Mouse (Mus musculus): Measurements from ENCODE around the gene Pfkfb1.

Pfkfb1 gene

DNA sequence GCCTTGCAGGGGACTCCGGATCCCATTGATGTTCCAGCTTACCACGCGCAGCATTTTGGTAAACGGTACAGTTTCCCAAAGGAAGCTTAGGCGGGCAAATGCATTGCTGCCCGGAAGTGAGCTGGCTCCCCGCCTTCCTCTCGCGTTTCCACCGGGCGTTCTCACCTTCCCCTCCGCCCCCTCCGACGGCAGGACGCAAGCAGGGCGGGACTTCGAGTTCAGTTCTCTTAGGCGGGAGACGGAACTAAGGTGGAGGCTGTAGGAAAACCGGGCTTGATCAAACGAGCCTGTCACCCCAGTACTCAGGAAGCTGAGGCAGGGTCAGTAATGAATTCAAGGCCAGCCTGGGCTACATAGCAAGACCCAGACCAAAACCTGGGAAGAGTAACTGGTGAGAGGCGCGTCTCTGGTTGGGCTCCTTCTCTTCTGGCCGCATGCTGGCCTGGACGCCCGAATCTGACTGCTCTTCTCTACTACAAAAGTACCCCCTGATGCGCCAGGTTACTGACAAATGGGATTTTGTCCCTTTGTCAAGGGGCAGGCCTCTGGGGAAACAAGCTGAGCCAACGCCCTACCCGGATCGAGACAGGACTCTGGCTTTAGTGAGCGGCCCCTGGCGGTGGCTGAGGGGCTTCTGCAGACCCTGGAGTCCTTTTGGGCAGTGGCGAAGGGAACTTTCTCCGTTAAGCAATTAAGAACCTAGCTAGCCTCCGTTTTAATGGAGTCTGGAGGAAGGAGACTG, at the start of gene Pfkfb1:
Pfkfb1 (plus strand) TSS at position 207 of the 742 bp plus-strand sequence.
- peak; percentile 69 for DNase-seq (ENCODE audit: low spot score)

DNA sequence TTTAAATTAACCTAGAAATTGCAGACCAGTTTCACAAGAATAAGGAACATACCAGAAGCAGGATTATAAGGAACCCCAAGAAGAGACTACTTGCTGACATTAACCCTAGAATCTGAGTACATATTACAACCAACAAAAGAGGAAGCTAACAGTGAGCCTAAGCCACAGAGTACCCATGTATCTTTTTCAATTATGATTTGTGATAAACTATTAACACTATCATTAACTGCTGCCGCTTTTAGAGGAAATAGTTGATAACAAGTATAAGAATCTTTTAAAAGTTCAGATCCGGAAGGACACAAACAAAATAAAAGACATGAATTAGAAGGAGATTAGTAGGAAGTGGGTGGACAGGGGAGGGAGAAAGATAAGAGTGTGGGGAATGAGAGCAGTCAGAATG, 47.9 kb upstream of the Pfkfb1 start:
- DNase-seq (ENCODE audit: low spot score), result no peak

DNA sequence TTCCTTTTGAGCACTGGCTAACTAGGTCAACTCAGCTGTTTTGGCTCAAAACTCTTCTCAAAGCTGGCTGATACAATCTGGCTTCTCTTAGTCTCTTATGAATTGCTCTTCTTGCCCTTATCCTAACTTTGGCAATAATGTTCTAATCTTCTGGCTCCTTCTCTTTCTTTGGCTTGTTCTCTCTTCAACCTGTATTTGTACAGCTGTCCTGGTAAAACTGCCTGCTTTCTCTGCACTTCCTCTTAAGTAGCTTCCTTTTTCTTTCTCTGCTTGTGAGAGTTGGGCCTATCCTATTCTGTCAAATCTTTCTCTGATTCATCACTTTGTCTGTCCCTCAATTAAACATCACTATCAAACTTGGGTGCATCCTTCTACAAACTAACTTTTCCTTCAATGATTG, 46.3 kb upstream of the Pfkfb1 start:
- DNase-seq (ENCODE audit: low spot score), result no peak

DNA sequence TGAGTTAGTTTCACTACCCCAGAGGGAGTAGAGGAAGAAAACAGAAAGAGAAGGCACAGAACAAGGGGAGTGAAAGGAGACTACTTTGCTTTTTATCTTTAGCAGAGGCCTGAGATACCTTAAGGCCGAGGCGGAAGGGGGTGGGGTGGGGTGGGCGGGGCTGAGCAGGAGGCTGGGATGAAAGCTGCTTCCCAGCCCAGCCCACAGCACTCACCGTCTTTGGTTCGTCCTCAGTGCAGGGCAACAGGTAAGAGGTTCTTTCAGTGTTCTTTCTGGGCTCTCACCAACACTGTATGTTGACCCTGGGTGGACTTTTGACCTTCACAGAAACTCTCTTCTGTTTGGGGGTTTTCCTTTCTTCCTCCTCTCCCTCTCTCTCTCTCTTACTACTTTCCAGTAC, 40.8 kb upstream of the Pfkfb1 start, which contains the start of gene Alas2:
Alas2 (plus strand) TSS at position 137 of the 400 bp plus-strand sequence.
- no peak for DNase-seq (ENCODE audit: low spot score)

DNA sequence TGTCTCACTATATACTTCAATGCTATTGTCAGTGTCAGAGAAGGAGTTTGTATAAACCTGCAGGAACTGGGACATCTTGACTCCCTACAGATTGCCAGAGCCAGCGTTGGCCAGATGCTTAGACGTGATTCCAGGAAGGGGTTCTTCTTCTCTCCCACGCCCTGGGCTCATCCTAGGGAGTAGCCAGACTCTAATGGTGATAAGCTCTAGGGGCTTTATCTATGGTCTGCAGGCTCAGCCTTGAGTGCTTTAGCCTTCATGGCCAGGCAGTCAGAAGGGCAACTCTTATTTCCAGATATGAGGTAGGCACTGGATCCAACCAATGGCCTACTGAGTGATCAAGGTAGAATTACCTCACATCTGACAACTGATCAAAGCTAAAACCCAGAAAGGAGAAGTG, 38.4 kb upstream of the Pfkfb1 start:
- no peak for DNase-seq (ENCODE audit: low spot score)

DNA sequence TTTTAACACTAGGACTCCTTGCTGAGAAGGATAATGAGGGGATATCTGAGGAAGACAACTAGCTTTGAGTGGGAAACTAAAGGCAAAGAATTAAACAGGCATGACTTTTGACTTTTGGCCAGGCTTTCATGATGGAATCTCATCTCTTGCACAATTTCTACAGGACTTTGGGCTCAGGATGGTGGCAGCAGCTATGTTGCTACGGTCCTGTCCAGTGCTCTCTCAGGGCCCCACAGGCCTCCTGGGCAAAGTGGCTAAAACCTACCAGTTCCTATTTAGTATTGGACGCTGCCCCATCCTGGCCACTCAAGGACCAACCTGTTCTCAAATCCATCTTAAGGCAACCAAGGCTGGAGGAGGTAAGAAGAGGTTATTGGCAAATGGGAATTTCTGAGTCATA, 36.0 kb upstream of the Pfkfb1 start:
- DNase-seq (ENCODE audit: low spot score), result no peak

DNA sequence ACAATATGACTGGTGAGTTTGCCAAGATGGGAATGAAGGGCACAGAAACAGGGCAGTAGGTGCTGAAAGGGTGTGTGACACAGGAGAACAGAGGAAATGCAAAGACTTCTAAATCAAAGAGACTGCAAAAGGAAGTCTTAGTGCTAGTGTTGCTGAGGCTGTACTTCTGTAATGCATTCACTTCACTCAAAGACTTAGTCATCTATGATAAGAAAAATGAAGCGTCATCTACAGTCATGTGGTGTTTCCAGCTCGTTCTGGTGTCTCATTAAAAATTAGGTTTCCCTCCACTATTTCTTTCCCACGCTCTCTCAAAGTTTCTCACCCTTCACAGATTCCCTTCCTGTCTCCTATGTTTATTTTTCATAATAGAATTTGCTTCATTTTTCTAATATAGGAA, 34.0 kb upstream of the Pfkfb1 start:
- no peak for DNase-seq (ENCODE audit: low spot score)

DNA sequence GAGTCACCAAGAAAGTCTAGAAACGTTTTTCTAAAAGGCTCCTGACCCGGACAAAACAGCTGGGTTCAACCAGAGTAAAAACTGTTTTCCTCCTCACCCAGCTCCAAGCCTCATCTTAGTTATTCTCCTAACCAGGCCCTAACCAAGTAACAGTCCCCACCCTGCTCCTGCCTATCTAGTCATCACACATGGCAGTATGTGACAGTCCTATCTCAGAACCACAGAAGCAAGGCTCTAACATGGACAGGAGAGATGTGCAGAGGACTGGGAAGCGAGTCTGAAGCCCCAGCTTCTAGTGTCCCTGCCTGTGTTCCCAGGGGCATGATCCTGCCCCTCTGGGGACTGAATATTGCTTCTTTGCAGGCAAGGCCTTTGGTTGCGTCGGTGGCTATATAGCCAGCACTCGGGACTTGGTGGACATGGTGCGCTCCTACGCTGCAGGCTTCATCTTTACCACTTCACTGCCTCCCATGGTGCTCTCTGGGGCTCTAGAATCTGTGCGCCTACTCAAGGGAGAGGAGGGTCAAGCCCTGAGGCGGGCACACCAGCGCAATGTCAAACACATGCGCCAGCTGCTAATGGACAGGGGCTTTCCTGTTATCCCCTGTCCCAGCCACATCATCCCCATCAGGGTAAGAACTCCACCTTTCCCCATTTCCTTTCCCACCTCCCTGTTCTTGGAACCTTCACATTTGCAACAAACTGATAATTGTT, 23.2 kb upstream of the Pfkfb1 start:
- DNase-seq (ENCODE audit: low spot score), result no peak

DNA sequence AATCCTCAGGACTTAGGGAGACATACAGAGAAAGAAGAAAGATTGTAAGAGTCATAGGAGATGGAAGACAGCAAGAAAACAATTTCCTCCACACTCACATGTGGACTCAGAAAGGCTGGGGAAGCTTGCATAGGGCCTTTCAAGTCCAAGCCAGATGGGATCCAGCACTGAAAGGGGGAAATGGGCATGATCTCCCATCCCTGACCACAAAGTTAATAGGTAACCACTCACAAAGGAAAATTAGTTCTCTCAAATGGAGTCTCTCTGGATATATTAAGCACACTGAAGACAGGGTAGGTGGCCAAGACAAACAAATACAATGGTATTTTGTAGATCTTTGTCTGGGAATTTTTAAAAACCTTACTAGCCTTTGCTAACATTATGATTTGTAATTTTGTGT, 6.1 kb upstream of the Pfkfb1 start:
- no peak for DNase-seq (ENCODE audit: low spot score)

DNA sequence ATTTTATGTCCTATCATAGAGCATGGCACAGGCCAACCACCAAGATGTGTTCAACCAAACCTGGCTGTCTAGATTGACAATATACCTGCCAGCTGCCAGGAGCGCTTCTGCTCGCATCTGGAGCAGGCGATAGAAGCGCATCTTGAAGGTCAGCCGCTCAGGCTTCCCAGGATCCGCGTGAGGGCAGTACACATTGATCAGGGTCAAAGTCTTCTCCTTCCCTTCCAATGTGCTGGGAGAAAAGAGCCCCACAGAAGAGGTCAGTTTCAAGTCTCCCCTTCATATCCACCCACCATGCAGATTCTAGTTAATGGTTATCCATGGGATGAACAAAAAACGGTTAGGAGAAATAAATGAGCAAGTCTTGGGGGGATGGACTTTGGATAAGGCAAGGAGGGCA, 2.9 kb upstream of the Pfkfb1 start:
- DNase-seq (ENCODE audit: low spot score), result no peak

DNA sequence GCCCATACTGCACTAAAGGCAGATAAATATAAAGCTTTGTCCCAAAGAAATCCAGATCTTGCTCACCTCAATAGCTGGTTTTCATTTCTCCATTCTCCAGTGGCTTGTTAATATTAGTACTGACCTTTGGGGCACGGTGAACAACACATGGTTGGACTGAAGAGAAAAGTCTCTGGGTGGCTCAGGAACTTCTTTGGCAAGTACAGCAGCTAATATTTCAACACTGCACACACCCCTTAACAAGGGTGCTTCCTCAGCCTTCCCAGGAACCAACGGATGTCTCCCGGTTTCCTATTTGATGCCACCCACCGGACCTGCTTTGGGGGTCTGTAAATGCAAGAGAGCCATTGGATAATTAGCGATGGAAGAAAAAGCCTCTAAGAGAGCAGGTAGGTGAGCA, 1.7 kb downstream of the Pfkfb1 start, which contains the start of gene Apex2:
Apex2 (minus strand) TSS at position 173 of the 400 bp plus-strand sequence.
- no peak for DNase-seq (ENCODE audit: low spot score)

DNA sequence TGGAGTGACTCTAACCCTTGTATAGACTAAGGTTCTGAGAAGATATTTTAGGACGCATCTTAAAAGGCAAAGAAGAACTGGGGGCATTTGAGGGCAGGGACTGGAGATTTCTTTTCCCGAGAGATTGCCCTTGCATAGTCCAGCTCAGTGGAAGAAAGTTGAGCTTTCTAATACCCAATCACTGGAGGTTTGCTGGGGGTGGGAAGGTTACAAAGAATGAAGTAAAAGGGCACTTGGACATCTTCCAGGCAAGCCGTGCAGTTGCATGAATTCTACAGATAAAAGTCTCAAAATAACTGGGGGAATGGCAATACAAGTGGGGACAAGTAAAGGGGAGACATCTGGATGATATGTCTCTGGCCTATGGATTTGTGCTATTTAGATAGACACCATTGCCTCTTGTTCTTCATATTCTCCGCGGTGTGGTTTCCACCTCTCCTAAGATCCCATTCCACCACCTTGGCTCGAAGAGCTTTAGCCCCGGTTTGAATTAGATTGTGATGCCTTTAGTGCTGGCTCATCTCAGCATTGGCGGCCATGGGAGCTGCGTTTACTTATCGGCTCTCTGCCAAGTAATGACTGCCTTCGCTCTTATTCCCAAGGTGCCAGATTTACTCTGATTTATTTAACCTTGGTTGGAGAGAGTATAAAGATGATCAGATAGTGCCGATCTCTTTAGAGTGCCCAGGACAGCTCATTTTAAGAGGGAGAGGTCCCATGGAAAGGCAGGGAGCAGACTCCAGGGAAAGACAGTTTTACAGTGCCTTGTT, 5.4 kb downstream of the Pfkfb1 start:
- no peak for DNase-seq (ENCODE audit: low spot score)

DNA sequence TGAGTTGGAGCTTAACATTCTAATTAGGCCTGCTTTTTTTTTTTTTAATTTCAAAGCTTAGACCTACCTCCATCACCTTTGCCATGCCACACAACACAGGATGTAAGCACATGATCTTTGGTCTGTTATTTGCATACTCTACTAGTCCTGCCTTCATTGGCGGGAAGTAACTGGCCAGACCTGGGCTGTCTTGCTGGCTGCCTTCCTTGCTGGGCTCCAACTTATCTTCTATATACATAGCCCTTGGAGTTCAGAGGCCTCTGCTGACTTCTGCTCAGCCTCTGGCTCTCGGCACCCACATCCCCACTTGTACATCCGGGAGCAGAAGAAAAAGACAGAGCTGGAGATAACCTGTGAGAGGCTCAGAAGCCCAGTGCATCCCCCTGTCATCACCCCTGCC, 6.1 kb downstream of the Pfkfb1 start:
- no peak for DNase-seq (ENCODE audit: low spot score)

DNA sequence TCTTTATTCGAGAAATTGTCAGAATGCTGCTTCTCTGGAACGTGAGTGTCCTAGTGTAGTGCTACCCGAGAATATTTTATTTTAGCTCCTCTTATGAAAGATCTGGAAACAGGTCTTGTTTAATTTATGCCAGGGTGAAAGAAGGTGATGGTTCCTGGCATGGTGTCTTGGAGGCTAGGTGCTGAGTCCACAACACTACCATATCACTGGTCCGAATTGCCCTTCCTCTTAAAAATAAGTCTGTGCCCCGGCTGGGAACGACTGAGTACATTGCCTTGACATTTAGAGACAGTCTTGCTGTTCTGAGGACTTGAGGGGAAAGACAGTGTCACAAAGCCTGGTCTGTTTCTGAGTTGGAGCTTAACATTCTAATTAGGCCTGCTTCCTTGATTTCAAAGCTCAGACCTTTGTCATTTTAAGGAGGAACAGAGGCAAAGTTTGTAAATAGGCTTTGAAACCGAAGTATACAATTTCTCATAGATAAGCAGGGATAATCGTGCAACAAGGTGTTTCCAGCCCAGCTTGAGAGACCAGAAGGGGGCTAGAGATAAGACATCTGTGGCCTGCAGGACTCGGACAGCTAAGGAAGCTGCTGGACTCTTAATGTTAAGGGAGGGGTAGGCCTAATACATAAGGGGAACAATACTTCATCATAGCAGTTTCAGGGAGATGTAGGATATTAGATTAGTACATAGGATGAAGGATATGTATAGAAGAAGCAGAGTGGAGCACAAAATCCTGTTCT, 7.2 kb downstream of the Pfkfb1 start:
- DNase-seq (ENCODE audit: low spot score), result no peak

DNA sequence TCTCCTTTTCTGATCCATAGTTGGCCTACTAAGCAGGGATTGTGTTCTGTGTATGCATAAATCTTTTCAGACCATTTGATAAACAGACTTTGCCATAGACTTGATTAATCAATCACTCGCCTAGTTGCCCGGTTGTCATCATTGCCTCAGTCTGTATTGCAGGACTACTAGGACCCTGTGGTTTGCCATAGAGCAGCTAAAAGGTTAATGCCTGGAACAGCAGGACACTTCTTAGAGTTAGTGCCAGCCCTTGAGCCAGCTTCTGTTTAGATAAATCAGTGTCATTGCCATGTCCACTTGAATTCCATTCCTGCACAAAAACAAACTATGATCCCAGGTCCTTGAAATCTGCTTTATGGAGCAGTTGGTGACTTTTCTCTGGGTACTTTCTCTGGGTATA, 10.9 kb downstream of the Pfkfb1 start:
- no peak for DNase-seq (ENCODE audit: low spot score)

DNA sequence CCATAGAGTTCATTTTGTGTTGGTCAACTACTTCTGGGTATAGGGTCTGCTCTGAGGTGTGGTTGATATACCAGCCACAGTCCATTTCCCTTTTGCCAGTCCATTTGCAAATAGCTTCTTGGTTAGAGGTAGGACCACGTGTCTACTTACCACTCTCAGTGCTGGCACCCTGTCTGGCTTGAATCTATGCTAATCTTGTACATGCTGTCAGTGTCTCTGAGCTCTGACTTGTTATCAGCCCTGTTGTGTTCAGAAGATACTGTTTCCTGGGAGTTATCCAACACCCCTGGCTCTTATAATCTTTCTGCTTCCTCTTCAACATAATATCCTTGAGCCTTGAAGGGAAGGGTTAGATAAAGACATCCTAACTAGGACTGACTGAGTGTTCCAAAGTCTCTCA, 48.4 kb downstream of the Pfkfb1 start:
- no peak for DNase-seq (ENCODE audit: low spot score)

DNA sequence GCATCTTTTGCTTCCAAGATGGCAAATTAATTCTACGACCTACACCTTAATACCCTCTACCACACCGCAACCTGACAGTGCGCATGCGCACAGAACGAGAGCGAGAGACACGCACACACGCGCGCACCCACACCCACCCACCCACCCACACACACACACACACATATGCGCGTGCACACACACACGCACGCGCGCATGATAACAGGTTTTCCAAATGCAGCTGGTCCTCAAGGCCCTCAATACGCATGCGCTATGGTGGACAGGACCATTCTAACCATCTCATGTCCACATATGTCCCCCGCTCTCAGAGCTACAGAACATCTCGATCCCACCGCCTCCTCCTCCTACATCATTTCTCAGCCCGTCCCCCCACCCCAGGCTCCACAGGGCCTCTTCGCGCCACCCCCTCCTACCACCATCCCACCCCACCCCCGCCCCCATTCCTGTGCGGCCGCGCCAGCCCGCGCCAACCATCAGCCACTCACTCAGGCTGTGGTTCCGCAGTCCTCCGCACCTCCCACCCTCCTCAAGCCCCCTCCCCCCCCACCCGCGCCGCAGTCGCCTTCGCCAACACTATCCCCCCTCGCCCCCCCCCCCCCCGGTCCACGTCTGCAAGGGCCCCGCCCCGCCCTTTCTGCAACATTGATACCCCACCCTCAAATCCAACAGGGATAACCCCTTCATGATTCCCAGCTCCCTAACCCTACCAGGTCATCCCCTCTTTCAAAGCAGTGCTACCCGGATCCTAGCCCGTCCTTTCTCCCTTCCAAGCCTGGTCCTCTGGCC, 68.3 kb downstream of the Pfkfb1 start:
- DNase-seq (ENCODE audit: low spot score), result peak; percentile 64

DNA sequence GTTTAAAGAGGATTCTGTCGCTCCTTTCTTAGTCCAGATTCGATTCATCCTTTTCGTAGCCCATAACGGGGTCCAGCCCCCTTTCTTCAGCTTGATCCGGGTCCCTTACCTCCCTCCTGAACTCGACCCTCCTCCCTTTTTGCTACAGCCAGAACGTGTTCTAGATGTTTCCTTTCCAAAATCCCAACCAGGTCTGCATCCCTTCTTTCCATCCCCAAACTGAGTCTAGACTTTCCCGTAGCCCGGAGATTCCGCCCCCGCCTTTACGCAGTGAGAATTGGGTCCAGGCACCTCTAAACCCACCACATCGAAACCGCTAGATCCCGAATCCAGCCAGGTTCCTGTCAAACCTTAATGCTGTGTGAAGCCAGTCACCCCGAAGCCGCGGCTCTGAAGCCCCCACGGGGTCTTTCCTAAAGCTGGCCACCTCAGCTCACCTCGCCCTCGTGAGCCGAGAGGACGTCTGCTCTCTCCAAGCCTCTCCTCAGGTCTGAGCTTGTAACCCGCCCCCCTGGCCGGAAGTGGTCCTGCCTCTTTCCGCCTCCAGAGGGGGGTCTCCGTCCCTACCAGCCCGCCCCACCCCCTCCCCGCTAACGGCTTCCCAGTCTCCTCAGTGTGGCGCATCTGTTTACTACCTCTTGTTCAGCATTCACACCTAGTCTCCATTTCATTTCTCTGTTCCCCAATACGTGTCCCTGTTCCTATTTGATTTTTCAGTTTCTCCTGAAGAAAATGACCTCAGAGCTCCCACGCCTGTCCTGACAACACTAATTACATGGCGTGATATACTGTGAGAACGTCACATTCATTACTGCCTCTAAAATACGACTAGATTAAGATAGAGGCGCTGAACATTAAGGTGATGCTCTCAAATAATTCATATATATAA, 69.1 kb downstream of the Pfkfb1 start, which contains the start of gene Tro:
Tro (minus strand) TSS at position 676 of the 889 bp plus-strand sequence.
- DNase-seq (ENCODE audit: low spot score), result peak; percentile 41

DNA sequence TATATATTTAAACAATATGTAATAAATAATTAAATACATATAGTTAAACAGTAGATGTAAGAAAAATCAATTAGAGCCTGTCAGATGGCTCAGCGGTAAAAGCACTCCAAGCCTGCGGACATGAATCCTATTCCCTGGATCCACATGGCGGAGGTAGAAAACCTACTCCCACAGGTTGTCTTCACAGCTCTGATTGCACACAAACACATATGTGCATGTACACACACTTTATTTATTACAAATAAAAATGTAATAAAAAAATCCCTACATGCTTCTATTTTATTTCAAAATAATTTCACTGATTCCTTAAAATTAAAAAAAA, 69.7 kb downstream of the Pfkfb1 start:
- no peak for DNase-seq (ENCODE audit: low spot score)

DNA sequence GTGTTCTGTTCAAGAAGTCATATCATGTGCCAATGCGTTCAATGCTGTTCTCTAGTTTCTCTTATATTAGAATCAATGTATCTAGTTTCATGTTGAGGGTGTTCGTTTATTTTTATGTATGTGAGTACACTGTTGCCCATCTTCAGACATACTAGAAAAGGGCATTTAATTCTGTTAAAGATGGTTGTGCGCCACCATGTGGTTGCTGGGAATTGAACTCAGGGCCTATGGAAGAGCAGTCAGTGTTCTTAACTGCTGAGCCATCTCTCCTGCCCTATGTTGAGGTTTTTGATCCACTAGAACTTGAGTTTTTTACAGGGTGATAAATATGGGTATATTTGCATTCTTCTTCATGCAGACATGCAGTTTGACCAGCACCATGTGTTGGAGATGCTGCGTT, 74.8 kb downstream of the Pfkfb1 start:
- DNase-seq (ENCODE audit: low spot score), result no peak
